Mouse (Mus musculus): ENCODE measurements around the gene Scfd2. TPM values are rescaled to one million over a fixed set of nuclear protein-coding genes. Genes with fewer than 3 reads are reported as not detected.

The Scfd2 gene
- polyA plus RNA-seq, 1 experiment from 2014 or later, result 15.9 TPM

GRCm38 (mm10) chr5:74253724-74254328 lies 277.7 kb downstream of the Scfd2 start:
- ATAC-seq (ENCODE audit: insufficient number of reproducible peaks, low FRiP score, low TSS enrichment, low read depth) (peak; percentile 35; the same call in 1 of the 2 replicates), DNase-seq (ENCODE audit: low spot score) (peak; percentile 36)
- WGBS, result 13% methylated on average over 7 of the region's 7 CpGs

GRCm38 (mm10) chr5:74252672-74253286 lies 278.8 kb downstream of the Scfd2 start:
- Histone ChIP-seq H3K4me1 (ENCODE audit: control insufficient read depth, insufficient read depth, low read length) (peaks cover 35% of the 10 kb centered on the region), H3K27ac (replicated peaks; ENCODE audit: low read depth, low read length) (no peak overlapping the region), H3K36me3 (ENCODE audit: control insufficient read depth, insufficient read depth, low read length) (no peaks in the 10 kb centered on the region), H3K9ac (ENCODE audit: low read length) (no peak overlapping the region), H3K4me3 (ENCODE audit: low read depth, low read length) (no peak overlapping the region), H3K4me2 (ENCODE audit: low read depth, severe bottlenecking) (no peak overlapping the region), H3K9me3 (ENCODE audit: control insufficient read depth, low read length) (no peaks in the 10 kb centered on the region), H3K27me3 (ENCODE audit: control insufficient read depth, insufficient read depth, low read length) (no peaks in the 10 kb centered on the region)
- DNase-seq (ENCODE audit: low spot score), result no peak
- no peak for ATAC-seq (ENCODE audit: insufficient number of reproducible peaks, low FRiP score, low TSS enrichment, low read depth)
- 84% methylated on average over 6 of the region's 6 CpGs for WGBS

More at GRCm38 (mm10) chr5:74253724-74254328, 277.7 kb downstream of the Scfd2 start:
- H3K9me3 ChIP-seq (ENCODE audit: control insufficient read depth, low read length), result no peaks in the 10 kb centered on the region
- H3K27ac ChIP-seq (replicated peaks; ENCODE audit: low read depth, low read length), result no peak overlapping the region
- peaks cover 35% of the 10 kb centered on the region for H3K4me1 ChIP-seq (ENCODE audit: control insufficient read depth, insufficient read depth, low read length)
- H3K9ac ChIP-seq (ENCODE audit: low read length), result no peak overlapping the region
- H3K27me3 ChIP-seq (ENCODE audit: control insufficient read depth, insufficient read depth, low read length), result no peaks in the 10 kb centered on the region
- no peak overlapping the region for H3K4me3 ChIP-seq (ENCODE audit: low read depth, low read length)
- H3K36me3 ChIP-seq (ENCODE audit: control insufficient read depth, insufficient read depth, low read length), result no peaks in the 10 kb centered on the region
- H3K4me2 ChIP-seq (ENCODE audit: low read depth, severe bottlenecking), result no peak overlapping the region

DNA sequence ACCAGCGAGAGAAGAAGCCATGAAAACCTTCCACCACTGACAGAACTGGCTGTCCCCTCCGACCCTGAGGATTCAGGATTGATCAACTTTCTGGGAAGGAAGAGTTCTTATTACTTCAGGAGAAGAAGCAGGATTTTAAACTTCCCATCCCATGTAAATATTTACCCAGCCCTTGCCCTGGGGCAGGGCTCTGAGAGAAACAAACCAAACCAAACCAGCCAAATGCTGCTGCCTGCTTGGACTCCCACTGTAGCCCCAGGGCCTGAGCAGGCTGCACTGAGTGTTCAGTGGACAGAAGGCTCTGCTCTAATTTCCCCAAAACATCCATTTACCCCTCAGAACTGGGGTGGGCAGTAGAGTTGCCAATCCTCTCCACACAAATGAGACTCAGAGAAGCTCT lies 280.6 kb downstream of the Scfd2 start:
- no peak overlapping the region for H3K4me3 ChIP-seq (ENCODE audit: low read depth, low read length)
- H3K9me3 ChIP-seq (ENCODE audit: control insufficient read depth, low read length), result no peaks in the 10 kb centered on the region
- 63% methylated on average over 2 of the region's 2 CpGs for WGBS
- no peak overlapping the region; the same call in 1 of the 2 replicates for H3K27ac ChIP-seq (replicated peaks; ENCODE audit: low read depth, low read length)
- H3K27me3 ChIP-seq (ENCODE audit: control insufficient read depth, insufficient read depth, low read length), result no peaks in the 10 kb centered on the region
- no peak overlapping the region for H3K4me2 ChIP-seq (ENCODE audit: low read depth, severe bottlenecking)
- no peak for ATAC-seq (ENCODE audit: insufficient number of reproducible peaks, low FRiP score, low TSS enrichment, low read depth)
- no peak for DNase-seq (ENCODE audit: low spot score)
- peaks cover 35% of the 10 kb centered on the region for H3K4me1 ChIP-seq (ENCODE audit: control insufficient read depth, insufficient read depth, low read length)
- no peaks in the 10 kb centered on the region for H3K36me3 ChIP-seq (ENCODE audit: control insufficient read depth, insufficient read depth, low read length)
- no peak overlapping the region for H3K9ac ChIP-seq (ENCODE audit: low read length)

- Histone ChIP-seq H3K36me3 (ENCODE audit: control insufficient read depth, insufficient read depth, low read length) (no peaks in the 10 kb centered on the region), H3K4me3 (ENCODE audit: low read depth, low read length) (no peak overlapping the region), H3K27me3 (ENCODE audit: control insufficient read depth, insufficient read depth, low read length) (no peaks in the 10 kb centered on the region), H3K4me2 (ENCODE audit: low read depth, severe bottlenecking) (no peak overlapping the region), H3K9me3 (ENCODE audit: control insufficient read depth, low read length) (no peaks in the 10 kb centered on the region), H3K4me1 (ENCODE audit: control insufficient read depth, insufficient read depth, low read length) (peaks cover 35% of the 10 kb centered on the region), H3K9ac (ENCODE audit: low read length) (peak overlapping the region; percentile 38), H3K27ac (replicated peaks; ENCODE audit: low read depth, low read length) (peak overlapping the region; percentile 56)
- 37% methylated on average over 7 of the region's 7 CpGs for WGBS
- DNase-seq (ENCODE audit: low spot score), result peak; percentile 34
- ATAC-seq (ENCODE audit: insufficient number of reproducible peaks, low FRiP score, low TSS enrichment, low read depth), result no peak
Measured at GRCm38 (mm10) chr5:74250308-74250707, 281.3 kb downstream of the Scfd2 start.

DNA sequence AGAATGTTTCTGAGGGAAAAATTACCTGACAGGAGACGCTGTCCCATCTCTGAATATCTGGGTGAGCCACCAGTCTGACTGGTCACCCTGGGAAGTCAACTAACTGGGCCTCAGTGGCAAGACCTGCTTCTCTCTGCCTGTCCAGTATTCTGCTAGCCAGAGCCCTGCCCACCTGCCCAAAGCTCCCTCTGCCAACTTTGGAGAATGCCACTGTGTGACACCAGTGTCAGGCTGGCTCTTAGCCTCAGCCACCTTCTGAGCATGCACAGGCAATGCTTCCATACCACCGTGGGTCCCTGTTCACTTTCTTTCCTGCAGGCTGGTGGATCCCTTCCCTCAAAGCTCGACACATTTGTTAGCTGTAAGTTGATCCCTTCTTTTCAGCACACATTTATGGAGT lies 281.8 kb downstream of the Scfd2 start:
- WGBS, result 42% methylated on average over 3 of the region's 3 CpGs
- DNase-seq (ENCODE audit: low spot score), result no peak
- Histone ChIP-seq H3K9me3 (ENCODE audit: control insufficient read depth, low read length) (no peaks in the 10 kb centered on the region), H3K36me3 (ENCODE audit: control insufficient read depth, insufficient read depth, low read length) (no peaks in the 10 kb centered on the region), H3K4me2 (ENCODE audit: low read depth, severe bottlenecking) (no peak overlapping the region), H3K27ac (replicated peaks; ENCODE audit: low read depth, low read length) (peak overlapping the region; percentile 56; the same call in 1 of the 2 replicates), H3K4me3 (ENCODE audit: low read depth, low read length) (no peak overlapping the region), H3K9ac (ENCODE audit: low read length) (no peak overlapping the region), H3K27me3 (ENCODE audit: control insufficient read depth, insufficient read depth, low read length) (no peaks in the 10 kb centered on the region), H3K4me1 (ENCODE audit: control insufficient read depth, insufficient read depth, low read length) (peaks cover 35% of the 10 kb centered on the region)
- ATAC-seq (ENCODE audit: insufficient number of reproducible peaks, low FRiP score, low TSS enrichment, low read depth), result no peak

DNA sequence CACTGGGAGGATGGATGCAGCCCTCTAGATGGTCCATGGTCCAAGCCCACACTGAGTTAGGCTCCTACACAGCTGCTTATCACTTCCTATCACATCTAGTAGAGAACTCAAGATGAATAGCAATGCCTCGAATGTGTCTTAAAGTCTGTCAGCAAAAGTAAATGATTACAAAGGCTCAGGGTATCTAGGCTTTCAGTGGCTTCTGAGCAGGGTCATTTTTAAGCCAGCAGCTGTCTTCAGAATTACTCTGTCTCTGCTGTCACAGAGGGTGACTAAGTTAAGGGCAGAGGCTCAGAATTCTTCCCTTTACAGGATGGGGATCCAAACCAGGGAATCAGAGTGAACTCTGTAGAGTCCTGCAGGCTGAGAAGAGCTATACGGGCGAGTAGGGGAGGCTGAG lies 284.6 kb downstream of the Scfd2 start:
- ATAC-seq (ENCODE audit: insufficient number of reproducible peaks, low FRiP score, low TSS enrichment, low read depth) (no peak), DNase-seq (ENCODE audit: low spot score) (no peak)
- no peak overlapping the region for H3K4me2 ChIP-seq (ENCODE audit: low read depth, severe bottlenecking)
- peaks cover 21% of the 10 kb centered on the region for H3K4me1 ChIP-seq (ENCODE audit: control insufficient read depth, insufficient read depth, low read length)
- WGBS, result 68% methylated on average over 3 of the region's 3 CpGs
- H3K36me3 ChIP-seq (ENCODE audit: control insufficient read depth, insufficient read depth, low read length), result no peaks in the 10 kb centered on the region
- H3K9ac ChIP-seq (ENCODE audit: low read length), result no peak overlapping the region
- no peak overlapping the region for H3K4me3 ChIP-seq (ENCODE audit: low read depth, low read length)
- no peaks in the 10 kb centered on the region for H3K9me3 ChIP-seq (ENCODE audit: control insufficient read depth, low read length)
- H3K27me3 ChIP-seq (ENCODE audit: control insufficient read depth, insufficient read depth, low read length), result no peaks in the 10 kb centered on the region
- H3K27ac ChIP-seq (replicated peaks; ENCODE audit: low read depth, low read length), result no peak overlapping the region

- H3K4me2 ChIP-seq (ENCODE audit: low read depth, severe bottlenecking), result no peak overlapping the region
- no peak overlapping the region for H3K9ac ChIP-seq (ENCODE audit: low read length)
- no peaks in the 10 kb centered on the region for H3K36me3 ChIP-seq (ENCODE audit: control insufficient read depth, insufficient read depth, low read length)
- peaks cover 20% of the 10 kb centered on the region for H3K4me1 ChIP-seq (ENCODE audit: control insufficient read depth, insufficient read depth, low read length)
- H3K27me3 ChIP-seq (ENCODE audit: control insufficient read depth, insufficient read depth, low read length), result no peaks in the 10 kb centered on the region
- H3K27ac ChIP-seq (replicated peaks; ENCODE audit: low read depth, low read length), result no peak overlapping the region
- ATAC-seq (ENCODE audit: insufficient number of reproducible peaks, low FRiP score, low TSS enrichment, low read depth) (no peak), DNase-seq (ENCODE audit: low spot score) (no peak)
- H3K4me3 ChIP-seq (ENCODE audit: low read depth, low read length), result no peak overlapping the region
- 74% methylated on average over 4 of the region's 4 CpGs for WGBS
- no peaks in the 10 kb centered on the region for H3K9me3 ChIP-seq (ENCODE audit: control insufficient read depth, low read length)
Measured at GRCm38 (mm10) chr5:74246453-74246852, 285.1 kb downstream of the Scfd2 start.

- Histone ChIP-seq H3K9ac (ENCODE audit: low read length) (no peak overlapping the region), H3K9me3 (ENCODE audit: control insufficient read depth, low read length) (no peaks in the 10 kb centered on the region), H3K4me2 (ENCODE audit: low read depth, severe bottlenecking) (no peak overlapping the region), H3K4me1 (ENCODE audit: control insufficient read depth, insufficient read depth, low read length) (peaks cover 13% of the 10 kb centered on the region), H3K4me3 (ENCODE audit: low read depth, low read length) (no peak overlapping the region), H3K36me3 (ENCODE audit: control insufficient read depth, insufficient read depth, low read length) (no peaks in the 10 kb centered on the region), H3K27me3 (ENCODE audit: control insufficient read depth, insufficient read depth, low read length) (no peaks in the 10 kb centered on the region), H3K27ac (replicated peaks; ENCODE audit: low read depth, low read length) (no peak overlapping the region)
- 92% methylated on average over 8 of the region's 8 CpGs for WGBS
- no peak for ATAC-seq (ENCODE audit: insufficient number of reproducible peaks, low FRiP score, low TSS enrichment, low read depth)
- no peak for DNase-seq (ENCODE audit: low spot score)
Measured at GRCm38 (mm10) chr5:74245641-74246145, 285.9 kb downstream of the Scfd2 start.
